Mouse (Mus musculus): ENCODE measurements at regions not wholly inside any gene's neighbourhood (a gene's known extent, or its start where the extent isn't known, plus 50 kb on each side); places are given as distances from the start of the nearest gene placed in this dataset.

GRCm38 (mm10) chr11:44046083-44046482 is 145.1 kb upstream of the Adra1b start:
- DNase-seq, result no peak

- no peak for DNase-seq
Measured at GRCm38 (mm10) chr11:44049253-44049976, 148.4 kb upstream of the Adra1b start.

- DNase-seq, result no peak
Measured at GRCm38 (mm10) chr11:44052481-44052880, 151.5 kb upstream of the Adra1b start.

- DNase-seq, result peak; percentile 18 to 20
Measured at GRCm38 (mm10) chr11:44062446-44062845, 161.4 kb upstream of the Adra1b start.

GRCm38 (mm10) chr11:44066176-44066575 is 165.2 kb upstream of the Adra1b start:
- peak; percentile 16 to 28 for DNase-seq

GRCm38 (mm10) chr11:44083716-44084115 is 182.7 kb upstream of the Adra1b start:
- no peak for DNase-seq

GRCm38 (mm10) chr11:44086951-44087350 is 185.9 kb upstream of the Adra1b start:
- no peak for DNase-seq

GRCm38 (mm10) chr11:44089514-44089913 is 188.5 kb upstream of the Adra1b start:
- DNase-seq, result no peak

- peak; percentile 2 to 3 for DNase-seq
Measured at GRCm38 (mm10) chr11:44095280-44095679, 194.3 kb upstream of the Adra1b start.

- no peak for DNase-seq
Measured at GRCm38 (mm10) chr11:44103188-44103840, 202.3 kb upstream of the Adra1b start.

- no peak for DNase-seq
Measured at GRCm38 (mm10) chr11:44103841-44104191, 202.8 kb upstream of the Adra1b start.

- DNase-seq, result no peak
Measured at GRCm38 (mm10) chr11:44106231-44106630, 205.2 kb upstream of the Adra1b start.

GRCm38 (mm10) chr11:44111525-44111924 is 210.5 kb upstream of the Adra1b start:
- DNase-seq, result no peak

GRCm38 (mm10) chr11:44127088-44127487 is 226.1 kb upstream of the Adra1b start:
- DNase-seq, result no peak

GRCm38 (mm10) chr11:44128481-44128880 is 227.5 kb upstream of the Adra1b start:
- DNase-seq, result peak in 1 of 2 experiments; percentile 1

- DNase-seq, result no peak
Measured at GRCm38 (mm10) chr11:44133244-44133643, 232.2 kb upstream of the Adra1b start.

GRCm38 (mm10) chr11:44136024-44136423 is 235.0 kb upstream of the Adra1b start:
- no peak for DNase-seq

- no peak for DNase-seq
Measured at GRCm38 (mm10) chr11:44142996-44143395, 242.0 kb upstream of the Adra1b start.

GRCm38 (mm10) chr11:44144477-44144876 is 243.5 kb upstream of the Adra1b start:
- no peak for DNase-seq

- no peak for DNase-seq
Measured at GRCm38 (mm10) chr11:44146419-44146818, 245.4 kb upstream of the Adra1b start.

- no peak for DNase-seq
Measured at GRCm38 (mm10) chr11:44153576-44153975, 246.3 kb upstream of the Il12b start.

- no peak for DNase-seq
Measured at GRCm38 (mm10) chr11:44155591-44155990, 244.3 kb upstream of the Il12b start.

- peak; percentile 34 to 38 for DNase-seq
Measured at GRCm38 (mm10) chr11:44156081-44156480, 243.8 kb upstream of the Il12b start.
